Mouse (Mus musculus) embryonic fibroblast, embryonic 13.5 days (primary cell): ENCODE measurements around the gene Wfdc11.

Source experiments
- CTCF ChIP-seq: IDR thresholded peaks from 2 replicates; pipeline ENCODE4 v1.5.1; 2011; ENCODE audit warnings: mild to moderate bottlenecking, control low read depth, low read length, moderate library complexity, borderline replicate concordance; ENCODE audit not compliant: insufficient read depth
- POLR2A ChIP-seq: IDR thresholded peaks from 2 replicates; pipeline ENCODE4 v1.6.1; 2011; ENCODE audit warnings: low read depth, mild to moderate bottlenecking, control low read depth, low read length, moderate library complexity

DNA sequence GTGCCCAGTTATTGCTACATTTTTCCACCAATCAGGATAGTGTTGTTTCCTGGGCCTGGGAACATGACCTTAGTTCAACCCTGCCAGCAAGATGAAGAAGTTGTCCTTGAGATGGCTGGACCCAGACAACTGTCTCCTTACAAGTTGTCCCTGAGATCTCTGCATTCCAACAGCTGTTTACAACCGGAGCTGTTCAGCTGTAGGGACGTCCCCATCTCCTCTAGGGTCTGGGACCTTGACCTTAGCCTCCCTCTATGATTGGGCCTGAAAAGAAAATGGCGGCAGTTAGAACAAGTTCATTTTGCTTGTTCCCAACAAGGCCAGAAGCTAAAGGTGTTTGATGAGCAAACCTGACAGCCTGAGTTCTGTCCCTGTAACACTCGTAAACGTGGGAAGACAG, 54.8 kb downstream of the Wfdc11 start:
- no peak for TF ChIP-seq CTCF
- TF ChIP-seq POLR2A, result no peak
